Mouse (Mus musculus) midbrain, embryonic 11.5 days (tissue): ENCODE results near the gene Cpz. TPM values are rescaled to one million over a fixed set of nuclear protein-coding genes. Genes with fewer than 3 reads are reported as not detected.

Source experiments
- ATAC-seq: fragments of 200-750 bp; cut with Nextera tagmentation; 2 replicates; pipeline ENCODE4 v1.8.0; 2017; ENCODE audit warnings: moderate TSS enrichment, moderate library complexity; ENCODE audit not compliant: low FRiP score
- DNase-seq: peaks from one replicate; pipeline ENCODE4 v3.0.0; 2015; ENCODE audit warnings: low spot score; ENCODE audit errors: missing footprints
- H3K27ac ChIP-seq: fragments of 300-500 bp; sonication (generic); 2 replicates; pipeline ENCODE4 v1.5.1; 2014; ENCODE audit warnings: low read depth, low read length
- H3K27me3 ChIP-seq: fragments of 300-500 bp; sonication (generic); 2 replicates; pipeline ENCODE4 v1.6.1; 2014; ENCODE audit warnings: mild to moderate bottlenecking, low read length, moderate library complexity, mixed read lengths; ENCODE audit not compliant: control insufficient read depth, insufficient read depth
- H3K36me3 ChIP-seq: fragments of 300-500 bp; sonication (generic); 2 replicates; pipeline ENCODE4 v1.6.1; 2014; ENCODE audit warnings: mild to moderate bottlenecking, low read length, moderate library complexity, mixed read lengths; ENCODE audit not compliant: control insufficient read depth, insufficient read depth
- H3K4me1 ChIP-seq: fragments of 300-500 bp; sonication (generic); 2 replicates; pipeline ENCODE4 v1.6.1; 2014; ENCODE audit warnings: low read length; ENCODE audit not compliant: control insufficient read depth, insufficient read depth
- H3K4me2 ChIP-seq: fragments of 300-500 bp; sonication (generic); 2 replicates; pipeline ENCODE4 v1.6.1; 2014; ENCODE audit warnings: mild to moderate bottlenecking, moderate library complexity
- H3K4me3 ChIP-seq: fragments of 300-500 bp; sonication (generic); 2 replicates; pipeline ENCODE4 v1.5.1; 2014; ENCODE audit warnings: low read depth, low read length
- H3K9ac ChIP-seq: fragments of 300-500 bp; sonication (generic); 2 replicates; pipeline ENCODE4 v1.6.1; 2014; ENCODE audit warnings: low read length
- H3K9me3 ChIP-seq: fragments of 300-500 bp; sonication (generic); 2 replicates; pipeline ENCODE4 v1.6.1; 2016; ENCODE audit warnings: low read length; ENCODE audit not compliant: control insufficient read depth
- WGBS: fragments of 180-500 bp; shearing (Covaris S2); extraction: QIAGEN DNeasy Blood & Tissue Kit; methylation state at CpG from one replicate; pipeline ENCODE4 v1.1.7; 2014; 5-methylcytosine and 5-hydroxymethylcytosine counted together
- polyA plus RNA-seq: library from polyadenylated mRNA; unstranded; fragments of >200 nt; fragmentation: Nextera tagmentation; extraction: Ambion mirVana; gene quantifications from 2 replicates; pipeline ENCODE4 v1.2.1, GENCODE M21; 2014

Cpz gene
- polyA plus RNA-seq, 1 experiment from 2014 or later = 6.2 TPM

GRCm38 (mm10) chr5:35538022-35538421 lies 12.5 kb upstream of the Cpz start:
- Histone ChIP-seq H3K9ac (no peak overlapping the region), H3K27me3 (no peaks in the 10 kb centered on the region), H3K27ac (no peak overlapping the region), H3K4me1 (no peaks in the 10 kb centered on the region), H3K36me3 (no peaks in the 10 kb centered on the region), H3K4me2 (no peak overlapping the region), H3K4me3 (no peak overlapping the region), H3K9me3 (no peaks in the 10 kb centered on the region)
- 89% methylated on average over 3 of the region's 3 CpGs for whole genome bisulfite sequencing
- DNase-seq (no peak), ATAC-seq (no peak)

- no peak for ATAC-seq
- 68% methylated on average over 1 of the region's 1 CpGs for WGBS
- Histone ChIP-seq H3K4me2 (no peak overlapping the region), H3K9me3 (no peaks in the 10 kb centered on the region), H3K27ac (no peak overlapping the region), H3K27me3 (no peaks in the 10 kb centered on the region), H3K9ac (no peak overlapping the region), H3K4me1 (no peaks in the 10 kb centered on the region), H3K4me3 (no peak overlapping the region), H3K36me3 (no peaks in the 10 kb centered on the region)
- no peak for DNase-seq
Observed at GRCm38 (mm10) chr5:35537474-35537873, 12.0 kb upstream of the Cpz start.

GRCm38 (mm10) chr5:35536271-35536670 lies 10.8 kb upstream of the Cpz start:
- ATAC-seq (no peak), DNase-seq (peak; percentile 78)
- H3K9ac ChIP-seq = no peak overlapping the region
- WGBS = 70% methylated on average over 3 of the region's 3 CpGs
- no peak overlapping the region for H3K4me2 ChIP-seq
- H3K27me3 ChIP-seq = no peaks in the 10 kb centered on the region
- H3K4me1 ChIP-seq = no peaks in the 10 kb centered on the region
- no peak overlapping the region for H3K4me3 ChIP-seq
- no peaks in the 10 kb centered on the region for H3K36me3 ChIP-seq
- H3K27ac ChIP-seq = no peak overlapping the region
- no peaks in the 10 kb centered on the region for H3K9me3 ChIP-seq

- H3K4me3 ChIP-seq = no peak overlapping the region
- no peaks in the 10 kb centered on the region for H3K36me3 ChIP-seq
- no peak overlapping the region for H3K4me2 ChIP-seq
- DNase-seq = peak; percentile 89
- no peaks in the 10 kb centered on the region; the same call in 1 of the 2 replicates for H3K4me1 ChIP-seq
- ATAC-seq = no peak
- no peaks in the 10 kb centered on the region for H3K9me3 ChIP-seq
- H3K27ac ChIP-seq = no peak overlapping the region
- H3K27me3 ChIP-seq = no peaks in the 10 kb centered on the region
- no peak overlapping the region for H3K9ac ChIP-seq
- 17% methylated on average over 10 of the region's 10 CpGs for WGBS
Observed at GRCm38 (mm10) chr5:35531586-35531985, 6.1 kb upstream of the Cpz start.

GRCm38 (mm10) chr5:35530442-35530841 lies 4.9 kb upstream of the Cpz start:
- Histone ChIP-seq H3K36me3 (no peaks in the 10 kb centered on the region), H3K4me2 (no peak overlapping the region), H3K27me3 (no peaks in the 10 kb centered on the region), H3K27ac (no peak overlapping the region), H3K9ac (no peak overlapping the region), H3K9me3 (no peaks in the 10 kb centered on the region), H3K4me1 (peaks cover 10% of the 10 kb centered on the region; the same call in 1 of the 2 replicates), H3K4me3 (no peak overlapping the region)
- 21% methylated on average over 4 of the region's 4 CpGs for WGBS
- DNase-seq = peak; percentile 93
- ATAC-seq = peak; percentile 51; the same call in 1 of the 2 replicates

- H3K9ac ChIP-seq = no peak overlapping the region
- H3K36me3 ChIP-seq = no peaks in the 10 kb centered on the region
- H3K4me3 ChIP-seq = no peak overlapping the region
- 84% methylated on average over 2 of the region's 2 CpGs for WGBS
- peaks cover 14% of the 10 kb centered on the region for H3K27me3 ChIP-seq
- H3K4me2 ChIP-seq = no peak overlapping the region
- H3K9me3 ChIP-seq = no peaks in the 10 kb centered on the region
- ATAC-seq (no peak), DNase-seq (peak; percentile 90)
- H3K4me1 ChIP-seq = peaks cover 12% of the 10 kb centered on the region; the same call in 1 of the 2 replicates
- H3K27ac ChIP-seq = no peak overlapping the region
Observed at GRCm38 (mm10) chr5:35524381-35524780, 1.1 kb downstream of the Cpz start.

- H3K4me2 ChIP-seq = no peak overlapping the region
- peaks cover 12% of the 10 kb centered on the region; the same call in 1 of the 2 replicates for H3K4me1 ChIP-seq
- H3K27ac ChIP-seq = no peak overlapping the region
- WGBS = under 1% methylated on average over 5 of the region's 5 CpGs
- no peak overlapping the region for H3K4me3 ChIP-seq
- ATAC-seq = peak; percentile 57; the same call in 1 of the 2 replicates
- H3K27me3 ChIP-seq = peaks cover 14% of the 10 kb centered on the region
- H3K9ac ChIP-seq = no peak overlapping the region
- H3K9me3 ChIP-seq = no peaks in the 10 kb centered on the region
- peak; percentile 97 for DNase-seq
- H3K36me3 ChIP-seq = no peaks in the 10 kb centered on the region
Observed at GRCm38 (mm10) chr5:35523735-35524134, 1.8 kb downstream of the Cpz start.

- Histone ChIP-seq H3K4me1 (no peaks in the 10 kb centered on the region), H3K27ac (no peak overlapping the region), H3K9me3 (no peaks in the 10 kb centered on the region), H3K36me3 (no peaks in the 10 kb centered on the region), H3K4me2 (no peak overlapping the region), H3K27me3 (no peaks in the 10 kb centered on the region), H3K4me3 (no peak overlapping the region), H3K9ac (no peak overlapping the region)
- DNase-seq = no peak
- ATAC-seq = no peak
- 83% methylated on average over 11 of the region's 11 CpGs for WGBS
Observed at GRCm38 (mm10) chr5:35516781-35517180, 8.7 kb downstream of the Cpz start.

GRCm38 (mm10) chr5:35510589-35510988 lies 14.9 kb downstream of the Cpz start:
- H3K36me3 ChIP-seq = no peaks in the 10 kb centered on the region
- WGBS = 29% methylated on average over 5 of the region's 5 CpGs
- ATAC-seq = peak; percentile 64; the same call in 1 of the 2 replicates
- DNase-seq = peak; percentile 98
- no peaks in the 10 kb centered on the region for H3K4me1 ChIP-seq
- no peak overlapping the region for H3K4me3 ChIP-seq
- no peaks in the 10 kb centered on the region for H3K27me3 ChIP-seq
- H3K9ac ChIP-seq = no peak overlapping the region
- no peak overlapping the region for H3K27ac ChIP-seq
- no peaks in the 10 kb centered on the region for H3K9me3 ChIP-seq
- H3K4me2 ChIP-seq = no peak overlapping the region
